Mouse (Mus musculus) ES-E14 (cell line): ENCODE data around the gene Cdyl. TPM values are rescaled to one million over a fixed set of nuclear protein-coding genes. Genes with fewer than 3 reads are reported as not detected.
A peak's percentile ranks its signal among the peaks of the same experiment; 100 is the strongest.

Source experiments
- DNase-seq: peaks from one replicate; pipeline ENCODE4 v3.0.0-alpha.2; 2013; ENCODE audit warnings: low read depth, low spot score
- H3K27ac ChIP-seq: 2 replicates; pipeline ENCODE4 v1.5.1; 2012; ENCODE audit warnings: low read depth, mild to moderate bottlenecking, low read length, moderate library complexity, mixed read lengths; ENCODE audit not compliant: poor library complexity, insufficient read depth, severe bottlenecking
- H3K36me3 ChIP-seq: 2 replicates; pipeline ENCODE4 v1.6.1; 2012; ENCODE audit warnings: mild to moderate bottlenecking, low read length, moderate library complexity, mixed read lengths; ENCODE audit not compliant: control insufficient read depth, poor library complexity, insufficient read depth, severe bottlenecking
- H3K4me1 ChIP-seq, 2 experiments: fragments of 150-350 bp in 1 of 2; sonication (generic) in 1 of 2; 2 replicates each; pipeline ENCODE4 v1.6.1; 2012; ENCODE audit warnings: low read length in 2 of 2, mild to moderate bottlenecking in 1 of 2, mixed read lengths in 1 of 2; ENCODE audit not compliant: control insufficient read depth in 2 of 2, insufficient read depth in 2 of 2, poor library complexity in 1 of 2
- H3K4me3 ChIP-seq, 2 experiments: fragments of 150-350 bp in 1 of 2; sonication (generic) in 1 of 2; 2 replicates each; pipeline ENCODE4 v1.5.1; 2012; ENCODE audit warnings: low read length in 2 of 2, low read depth in 1 of 2, mild to moderate bottlenecking in 1 of 2, mixed read lengths in 1 of 2; ENCODE audit not compliant: insufficient read depth in 1 of 2, poor library complexity in 1 of 2, severe bottlenecking in 1 of 2
- H3K9ac ChIP-seq: 2 replicates; pipeline ENCODE4 v1.6.1; 2012; ENCODE audit warnings: low read depth, mild to moderate bottlenecking, low read length, mixed read lengths; ENCODE audit not compliant: poor library complexity, insufficient read depth, severe bottlenecking
- H3K9me3 ChIP-seq: fragments of 150-350 bp; sonication (generic); 2 replicates; pipeline ENCODE4 v1.6.1; 2012; ENCODE audit warnings: low read depth, mild to moderate bottlenecking, low read length; ENCODE audit not compliant: control insufficient read depth, insufficient read depth
- CHD2 ChIP-seq: IDR thresholded peaks from 2 replicates; pipeline ENCODE4 v1.6.1; 2014; ENCODE audit warnings: mild to moderate bottlenecking, low read depth, low read length, inconsistent platforms
- HCFC1 ChIP-seq: IDR thresholded peaks from 2 replicates; pipeline ENCODE4 v1.6.1; 2012; ENCODE audit warnings: low read length, inconsistent platforms, borderline replicate concordance; ENCODE audit not compliant: insufficient read depth
- MAFK ChIP-seq: IDR thresholded peaks from 2 replicates; pipeline ENCODE4 v1.6.1; 2014; ENCODE audit warnings: mild to moderate bottlenecking, low read depth, low read length, inconsistent platforms; ENCODE audit not compliant: insufficient read depth
- ZC3H11A ChIP-seq: IDR thresholded peaks from 2 replicates; pipeline ENCODE4 v1.6.1; 2012; ENCODE audit warnings: low read depth, mild to moderate bottlenecking, inconsistent platforms, low read length, borderline replicate concordance
- ZNF384 ChIP-seq: IDR thresholded peaks from 2 replicates; pipeline ENCODE4 v1.6.1; 2012; ENCODE audit warnings: low read depth, low read length, inconsistent platforms
- in situ Hi-C, 2 experiments: fragments of 600-800 bp; cut with MboI; formaldehyde crosslinking; loops; one replicate each; pipeline ENCODE4 v1.15.1; 2025; ENCODE audit warnings: low sequenced_read_pairs in 2 of 2, inconsistent platforms in 1 of 2; ENCODE audit not compliant: unreplicated experiment in 2 of 2
- total RNA-seq: library from RNA; depleted of rRNA; stranded (reverse); fragments of 300-350 nt; gene quantifications from 2 replicates; pipeline ENCODE4 v1.2.3, GENCODE M21; 2012

Cdyl gene
- total RNA-seq, 1 experiment: 20.3 TPM

GRCm38 (mm10) chr13:35845306-35845705 is 185.7 kb downstream of the Cdyl start:
- no peak for DNase-seq

GRCm38 (mm10) chr13:35848694-35849093 is 189.1 kb downstream of the Cdyl start:
- in situ Hi-C loops: no loop called here
- Histone ChIP-seq H3K9me3 (no peaks in the 10 kb centered on the region), H3K9ac (no peak overlapping the region), H3K36me3 (peaks cover 9% of the 10 kb centered on the region; the same call in 1 of the 2 replicates), H3K4me3 (no peak overlapping the region), H3K4me1 (peaks cover 10 to 28% of the 10 kb centered on the region in 2 experiments; a peak in 3 of 4 replicates), H3K27ac (no peak overlapping the region)
- no peak for DNase-seq
- TF ChIP-seq ZC3H11A: no peak
- no peak for TF ChIP-seq ZNF384
- TF ChIP-seq CHD2: no peak
- TF ChIP-seq MAFK: no peak
- no peak for TF ChIP-seq HCFC1

More at GRCm38 (mm10) chr13:35845306-35845705, 185.7 kb downstream of the Cdyl start:
- Histone ChIP-seq H3K36me3 (peaks cover 18% of the 10 kb centered on the region; the same call in 1 of the 2 replicates), H3K9me3 (no peaks in the 10 kb centered on the region), H3K4me3 (no peak overlapping the region), H3K9ac (no peak overlapping the region), H3K27ac (no peak overlapping the region), H3K4me1 (peaks cover 0 to 22% of the 10 kb centered on the region in 2 experiments; a peak in 1 of 4 replicates)
- in situ Hi-C loops: no loop called here
- TF ChIP-seq MAFK (no peak), CHD2 (no peak), ZC3H11A (no peak), HCFC1 (no peak), ZNF384 (no peak)

GRCm38 (mm10) chr13:35851581-35851980 is 191.9 kb downstream of the Cdyl start:
- DNase-seq: no peak
- no peak overlapping the region for H3K4me3 ChIP-seq
- H3K9ac ChIP-seq: no peak overlapping the region
- peak overlapping the region; percentile 41 for H3K27ac ChIP-seq
- H3K36me3 ChIP-seq: peaks cover 7% of the 10 kb centered on the region
- TF ChIP-seq HCFC1: no peak
- no peak for TF ChIP-seq ZNF384
- no peak for TF ChIP-seq ZC3H11A
- no peak for TF ChIP-seq CHD2
- no peak for TF ChIP-seq MAFK
- in situ Hi-C loops: no loop called here
- no peaks in the 10 kb centered on the region for H3K9me3 ChIP-seq
- peaks cover 13 to 21% of the 10 kb centered on the region in 2 experiments; a peak in 3 of 4 replicates for H3K4me1 ChIP-seq

- H3K4me3 ChIP-seq: peak overlapping the region; percentile 19 to 65
- H3K9ac ChIP-seq: peak overlapping the region; percentile 38; the same call in 1 of the 2 replicates
- peaks cover 13 to 22% of the 10 kb centered on the region in 2 experiments; a peak in 3 of 4 replicates for H3K4me1 ChIP-seq
- peaks cover 18% of the 10 kb centered on the region for H3K36me3 ChIP-seq
- in situ Hi-C loops: no loop called here
- peak overlapping the region; percentile 86 for H3K27ac ChIP-seq
- TF ChIP-seq MAFK: 0 out of 2 replicates have a peak, but pooled peaks have one; percentile 3
- no peak for TF ChIP-seq ZNF384
- TF ChIP-seq ZC3H11A: no peak
- no peak for TF ChIP-seq HCFC1
- TF ChIP-seq CHD2: peak; percentile 73
- H3K9me3 ChIP-seq: no peaks in the 10 kb centered on the region
- DNase-seq: peak; percentile 75
These were observed 193.4 kb downstream of the Cdyl start for GRCm38 (mm10) chr13:35852851-35853575.
